Mouse (Mus musculus) liver, adult 2 months (tissue): ENCODE results near the gene Crisp3. TPM values are rescaled to one million over a fixed set of nuclear protein-coding genes. Genes with fewer than 3 reads are reported as not detected.

Experiments used
- polyA plus RNA-seq: library from polyadenylated mRNA; depleted of rRNA; stranded (reverse); fragments of >200 nt; gene quantifications from 2 replicates; pipeline ENCODE4 v1.2.3, GENCODE M21; 2012; rRNA removed
- total RNA-seq: library from RNA; depleted of rRNA; stranded (reverse); fragments of >200 nt; gene quantifications from 2 replicates; pipeline ENCODE4 v1.2.3, GENCODE M21; 2014; rRNA removed

The Crisp3 gene
- total and polyA plus RNA-seq, 2 experiments = not detected

Other genes starting within 250 kb of the Crisp3 start
- not detected in 2 replicates for gene AC192777.2, start 146.8 kb downstream of the Crisp3 start, total RNA-seq
- not detected in 2 replicates for gene AC192777.2, start 146.8 kb downstream of the Crisp3 start, polyA plus RNA-seq
- gene Pgk2, start 33.6 kb downstream of the Crisp3 start, total RNA-seq = not detected in 2 replicates
- gene Pgk2, start 33.6 kb downstream of the Crisp3 start, polyA plus RNA-seq = not detected in 2 replicates
- gene Crisp1, start 76.9 kb upstream of the Crisp3 start, total RNA-seq = not detected in 2 replicates
- gene Crisp1, start 76.9 kb upstream of the Crisp3 start, polyA plus RNA-seq = not detected in 2 replicates